Mouse (Mus musculus) forebrain, postnatal 0 days (tissue): ENCODE results near the gene Ctc1. TPM values are rescaled to one million over a fixed set of nuclear protein-coding genes. Genes with fewer than 3 reads are reported as not detected.

Experiments used
- ATAC-seq: fragments of 200-750 bp; cut with Nextera tagmentation; 2 replicates; pipeline ENCODE4 v1.8.0; 2017; ENCODE audit warnings: mild to moderate bottlenecking, moderate library complexity
- DNase-seq: peaks from one replicate; pipeline ENCODE4 v3.0.0-alpha.2; 2015
- H3K27ac ChIP-seq: fragments of 300-500 bp; sonication (generic); 2 replicates; pipeline ENCODE4 v1.5.1; 2014; ENCODE audit warnings: low read depth, mild to moderate bottlenecking, antibody characterized with exemption, low read length, moderate library complexity, mixed read lengths
- H3K27me3 ChIP-seq: fragments of 300-500 bp; sonication (generic); 2 replicates; pipeline ENCODE4 v1.6.1; 2014; ENCODE audit warnings: mild to moderate bottlenecking, low read length, mixed read lengths; ENCODE audit not compliant: insufficient read depth
- H3K36me3 ChIP-seq: fragments of 300-500 bp; sonication (generic); 2 replicates; pipeline ENCODE4 v1.6.1; 2014; ENCODE audit warnings: mild to moderate bottlenecking, moderate library complexity; ENCODE audit not compliant: insufficient read depth
- H3K4me1 ChIP-seq: fragments of 300-500 bp; sonication (generic); 2 replicates; pipeline ENCODE4 v1.6.1; 2014; ENCODE audit warnings: antibody characterized with exemption; ENCODE audit not compliant: insufficient read depth
- H3K4me2 ChIP-seq: fragments of 300-500 bp; sonication (generic); 2 replicates; pipeline ENCODE4 v1.6.1; 2014; ENCODE audit warnings: low read depth, mild to moderate bottlenecking, moderate library complexity
- H3K4me3 ChIP-seq: fragments of 300-500 bp; sonication (generic); 2 replicates; pipeline ENCODE4 v1.5.1; 2014; ENCODE audit warnings: low read depth, low read length, mixed read lengths
- H3K9ac ChIP-seq: fragments of 300-500 bp; sonication (generic); 2 replicates; pipeline ENCODE4 v1.6.1; 2014; ENCODE audit warnings: mild to moderate bottlenecking
- H3K9me3 ChIP-seq: fragments of 300-500 bp; sonication (generic); 2 replicates; pipeline ENCODE4 v1.6.1; 2016; ENCODE audit warnings: low read length
- CTCF ChIP-seq: sonication (generic); IDR thresholded peaks from 2 replicates; pipeline ENCODE4 v1.5.1; 2016; ENCODE audit warnings: antibody characterized with exemption, control low read depth, low read depth
- WGBS: fragments of 180-500 bp; shearing (Covaris S2); extraction: QIAGEN DNeasy Blood & Tissue Kit; methylation state at CpG from one replicate; pipeline ENCODE4 v1.1.7; 2014; 5-methylcytosine and 5-hydroxymethylcytosine counted together
- polyA plus RNA-seq: library from polyadenylated mRNA; unstranded; fragments of >200 nt; fragmentation: Nextera tagmentation; extraction: Ambion mirVana; gene quantifications from 2 replicates; pipeline ENCODE4 v1.2.1, GENCODE M21; 2015
- total RNA-seq: library from RNA; depleted of rRNA; stranded (reverse); fragments of >200 nt; gene quantifications from 2 replicates; pipeline ENCODE4 v1.2.3, GENCODE M21; 2014

Gene Ctc1
- total and polyA plus RNA-seq, 2 experiments from 2014 or later = 47.1 to 63.6 TPM

DNA sequence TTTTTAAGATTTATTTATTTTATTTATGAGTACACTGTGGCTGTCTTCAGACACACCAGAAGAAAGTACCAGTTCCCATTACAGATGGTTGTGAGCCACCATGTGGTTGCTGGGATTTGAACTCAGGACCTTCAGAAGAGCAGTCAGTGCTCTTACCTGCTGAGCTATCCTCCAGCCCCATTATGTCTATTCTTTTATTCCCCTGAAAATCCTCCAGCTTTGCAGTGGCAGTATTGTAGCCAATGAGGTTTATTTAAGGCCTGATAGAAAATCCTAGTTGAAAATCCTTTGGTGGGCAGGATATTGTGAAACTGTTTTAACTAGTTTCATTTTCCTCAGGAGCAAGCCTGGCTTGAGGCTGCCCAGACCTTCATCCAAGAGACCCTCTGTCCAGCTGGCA lies 5.0 kb downstream of the Ctc1 start:
- no peak overlapping the region for H3K4me2 ChIP-seq
- TF ChIP-seq CTCF = no peak
- H3K9me3 ChIP-seq = no peaks in the 10 kb centered on the region
- peaks cover 7% of the 10 kb centered on the region for H3K4me1 ChIP-seq
- peaks cover 44% of the 10 kb centered on the region for H3K36me3 ChIP-seq
- no peak overlapping the region for H3K4me3 ChIP-seq
- ATAC-seq (no peak), DNase-seq (no peak)
- H3K9ac ChIP-seq = no peak overlapping the region
- no peak overlapping the region for H3K27ac ChIP-seq
- H3K27me3 ChIP-seq = no peaks in the 10 kb centered on the region

DNA sequence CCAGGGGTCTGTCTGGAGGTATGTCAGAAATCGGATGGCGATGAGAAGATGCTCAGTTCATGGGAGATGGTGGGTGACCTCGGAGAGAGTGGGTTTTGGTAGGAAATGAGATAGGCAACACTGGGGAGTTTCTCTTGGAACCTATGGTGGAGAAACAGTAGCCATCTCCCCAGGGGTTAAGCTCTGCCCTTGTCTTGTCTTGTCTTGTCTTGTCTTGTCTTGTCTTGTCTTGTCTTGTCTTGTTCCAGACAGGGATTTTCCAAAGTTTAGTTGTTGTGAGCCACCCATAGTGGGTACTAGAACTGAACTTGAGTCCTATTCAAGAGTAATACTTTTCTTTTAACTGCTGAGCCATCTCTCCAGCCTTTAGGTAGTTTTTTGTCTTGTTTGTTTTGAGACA lies 10.9 kb downstream of the Ctc1 start:
- Histone ChIP-seq H3K4me3 (no peak overlapping the region), H3K27me3 (no peaks in the 10 kb centered on the region), H3K36me3 (peaks cover 93% of the 10 kb centered on the region), H3K9ac (no peak overlapping the region), H3K4me1 (no peaks in the 10 kb centered on the region), H3K27ac (no peak overlapping the region), H3K9me3 (no peaks in the 10 kb centered on the region), H3K4me2 (no peak overlapping the region)
- DNase-seq (no peak), ATAC-seq (no peak)
- 97% methylated on average over 3 of the region's 3 CpGs for whole genome bisulfite sequencing
- TF ChIP-seq CTCF = no peak

DNA sequence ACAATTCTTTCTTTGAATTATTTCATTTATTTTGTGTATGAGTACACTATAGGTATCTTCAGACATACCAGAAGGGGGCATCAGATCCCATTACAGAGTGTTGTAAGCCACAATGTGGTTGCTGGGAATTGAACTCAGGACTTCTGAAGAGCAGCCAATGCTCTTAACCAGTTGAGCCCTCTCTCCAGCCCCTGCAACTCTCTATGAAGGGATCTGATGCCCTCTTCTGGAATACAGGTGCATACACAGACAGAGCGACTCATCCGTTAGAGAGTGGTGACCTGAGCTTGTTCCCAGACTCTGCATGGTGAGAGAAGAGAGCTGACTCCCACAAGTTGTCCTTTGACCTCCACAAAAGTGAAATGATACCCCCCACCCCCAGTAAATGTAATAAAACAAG lies 13.1 kb downstream of the Ctc1 start:
- TF ChIP-seq CTCF = peak; percentile 46
- no peaks in the 10 kb centered on the region for H3K4me1 ChIP-seq
- no peaks in the 10 kb centered on the region for H3K9me3 ChIP-seq
- ATAC-seq = no peak
- H3K4me3 ChIP-seq = no peak overlapping the region
- peaks cover 87% of the 10 kb centered on the region for H3K36me3 ChIP-seq
- no peak overlapping the region for H3K9ac ChIP-seq
- H3K27me3 ChIP-seq = no peaks in the 10 kb centered on the region
- no peak for DNase-seq
- H3K4me2 ChIP-seq = no peak overlapping the region
- no peak overlapping the region for H3K27ac ChIP-seq
- WGBS = 64% methylated on average over 2 of the region's 2 CpGs

DNA sequence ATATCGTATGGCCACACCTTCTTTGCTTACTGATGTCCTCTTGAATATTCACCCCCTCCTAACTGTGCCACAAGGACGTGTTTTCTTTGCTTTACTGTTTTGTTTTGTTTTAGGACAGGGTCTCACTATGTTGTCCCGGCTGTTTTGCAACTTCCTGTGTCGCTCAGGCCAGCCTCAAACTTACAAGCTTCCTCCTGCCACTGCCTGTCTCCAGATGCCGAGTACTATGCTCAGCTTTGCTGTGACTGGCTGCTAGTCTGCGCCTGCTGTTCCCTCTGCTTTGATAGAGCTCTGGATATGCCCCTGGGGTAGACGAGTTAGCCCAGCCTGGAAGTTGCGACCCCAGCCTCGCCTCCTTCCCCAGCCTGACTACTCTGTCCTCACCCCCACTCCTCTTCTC lies 17.8 kb downstream of the Ctc1 start:
- no peak overlapping the region for H3K9ac ChIP-seq
- no peak for DNase-seq
- H3K27me3 ChIP-seq = no peaks in the 10 kb centered on the region
- H3K9me3 ChIP-seq = no peaks in the 10 kb centered on the region
- ATAC-seq = no peak
- WGBS = 85% methylated on average over 9 of the region's 9 CpGs
- no peak for TF ChIP-seq CTCF
- H3K4me1 ChIP-seq = peaks cover 10% of the 10 kb centered on the region; the same call in 1 of the 2 replicates
- no peak overlapping the region for H3K4me2 ChIP-seq
- H3K27ac ChIP-seq = no peak overlapping the region
- H3K4me3 ChIP-seq = no peak overlapping the region
- H3K36me3 ChIP-seq = peaks cover 54% of the 10 kb centered on the region

DNA sequence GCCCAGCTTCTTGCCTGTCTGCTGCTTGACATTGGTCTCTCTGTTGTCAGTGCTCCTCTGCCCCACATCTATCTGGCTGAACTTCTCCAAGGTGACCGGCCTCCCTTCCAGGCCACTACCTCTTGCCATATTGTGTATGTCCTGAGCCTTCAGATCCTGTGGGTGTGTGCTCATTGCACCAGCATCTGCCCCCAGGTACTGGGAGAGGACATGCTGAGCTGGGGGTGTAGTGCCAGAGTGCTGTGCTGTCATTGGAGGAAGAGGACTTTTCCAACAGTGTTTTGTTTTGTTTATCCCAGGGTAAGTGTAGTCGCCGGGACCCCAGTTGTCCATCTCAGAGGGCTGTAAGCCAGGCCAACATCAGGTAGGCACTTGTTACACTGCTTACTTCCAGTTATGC lies 18.9 kb downstream of the Ctc1 start:
- ATAC-seq (no peak), DNase-seq (no peak)
- Histone ChIP-seq H3K36me3 (peaks cover 44% of the 10 kb centered on the region), H3K4me1 (peaks cover 19% of the 10 kb centered on the region; the same call in 1 of the 2 replicates), H3K27me3 (no peaks in the 10 kb centered on the region), H3K4me2 (no peak overlapping the region), H3K9ac (no peak overlapping the region), H3K4me3 (no peak overlapping the region), H3K27ac (no peak overlapping the region), H3K9me3 (no peaks in the 10 kb centered on the region)
- 93% methylated on average over 3 of the region's 3 CpGs for WGBS
- no peak for TF ChIP-seq CTCF

DNA sequence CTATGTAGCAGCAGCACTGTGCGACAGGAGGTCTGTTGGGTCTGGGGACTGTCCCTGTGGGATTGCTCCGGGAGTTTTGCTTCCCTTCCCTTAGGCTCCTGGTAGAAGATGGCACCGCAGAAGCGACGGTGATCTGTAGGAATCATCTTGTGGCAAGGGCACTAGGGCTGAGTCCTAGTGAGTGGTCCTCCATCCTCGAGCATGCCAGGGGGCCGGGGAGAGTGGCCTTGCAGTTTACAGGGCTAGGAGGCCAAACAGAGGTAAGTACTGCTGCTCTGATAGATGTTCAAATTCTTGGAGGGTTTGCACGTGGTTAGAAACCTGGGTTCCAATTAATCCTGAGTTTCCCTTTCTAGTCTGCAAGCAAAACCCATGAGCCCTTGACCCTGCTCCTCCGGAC lies 19.7 kb downstream of the Ctc1 start:
- Histone ChIP-seq H3K9me3 (no peaks in the 10 kb centered on the region), H3K4me1 (peaks cover 19% of the 10 kb centered on the region; the same call in 1 of the 2 replicates), H3K4me2 (peak overlapping the region; percentile 53), H3K27ac (peak overlapping the region; percentile 84), H3K36me3 (peaks cover 37% of the 10 kb centered on the region), H3K4me3 (no peak overlapping the region), H3K9ac (no peak overlapping the region), H3K27me3 (no peaks in the 10 kb centered on the region)
- DNase-seq (no peak), ATAC-seq (no peak)
- TF ChIP-seq CTCF = no peak
- WGBS = 80% methylated on average over 9 of the region's 9 CpGs

DNA sequence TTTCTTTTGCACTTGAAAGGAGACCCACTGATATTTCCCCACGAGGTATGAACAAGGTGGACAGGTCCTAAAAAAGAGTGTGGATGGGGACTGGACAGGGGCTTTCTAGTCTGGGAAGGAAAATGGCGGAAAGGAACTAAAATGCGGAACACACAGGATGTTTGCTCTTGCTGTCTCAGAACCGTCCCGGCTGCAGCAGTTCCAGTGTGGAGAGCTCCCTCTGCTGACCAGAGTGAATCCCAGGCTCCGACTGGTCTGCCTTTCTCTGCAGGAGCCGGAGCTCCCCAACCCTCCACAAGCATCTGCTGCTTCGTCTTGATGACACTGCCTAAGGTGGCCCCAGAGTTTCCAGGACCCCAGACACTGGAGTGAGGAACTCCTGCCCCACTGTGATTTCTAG lies 20.1 kb downstream of the Ctc1 start:
- peak; percentile 38 for ATAC-seq
- peak; percentile 85 for DNase-seq
- 3% methylated on average over 8 of the region's 8 CpGs for WGBS
- peaks cover 33% of the 10 kb centered on the region for H3K36me3 ChIP-seq
- H3K9me3 ChIP-seq = no peaks in the 10 kb centered on the region
- H3K4me1 ChIP-seq = peaks cover 19% of the 10 kb centered on the region; the same call in 1 of the 2 replicates
- no peak overlapping the region for H3K9ac ChIP-seq
- peak; percentile 78 for TF ChIP-seq CTCF
- peak overlapping the region; percentile 84 for H3K27ac ChIP-seq
- H3K4me3 ChIP-seq = peak overlapping the region; percentile 75; the same call in 1 of the 2 replicates
- no peaks in the 10 kb centered on the region for H3K27me3 ChIP-seq
- H3K4me2 ChIP-seq = peak overlapping the region; percentile 53
